Mouse (Mus musculus): ENCODE measurements at regions not wholly inside any gene's neighbourhood (a gene's known extent, or its start where the extent isn't known, plus 50 kb on each side); places are given as distances from the start of the nearest gene placed in this dataset.

- TF ChIP-seq CHD2 (IDR thresholded peaks at IDR 0.05; ENCODE audit: low read depth, low read length) (no peak), HCFC1 (IDR thresholded peaks at IDR 0.05; ENCODE audit: borderline replicate concordance, insufficient read depth, low read length) (no peak), ZC3H11A (IDR thresholded peaks at IDR 0.05; ENCODE audit: borderline replicate concordance, low read depth, low read length) (no peak), MAFK (IDR thresholded peaks at IDR 0.05; ENCODE audit: insufficient read depth, low read depth, low read length) (no peak), ZNF384 (IDR thresholded peaks at IDR 0.05; ENCODE audit: low read depth, low read length) (no peak)
- Histone ChIP-seq H3K9ac (ENCODE audit: insufficient read depth, low read depth, low read length, poor library complexity, severe bottlenecking) (no peak overlapping the region), H3K4me1 (ENCODE audit: control insufficient read depth in 2 of 2, insufficient read depth in 2 of 2, low read length in 2 of 2, poor library complexity in 1 of 2) (no peaks in the 10 kb centered on the region), H3K4me3 (ENCODE audit: insufficient read depth in 1 of 2, low read depth in 1 of 2, low read length in 2 of 2, poor library complexity in 1 of 2, severe bottlenecking in 1 of 2) (no peak overlapping the region), H3K27ac (ENCODE audit: insufficient read depth, low read depth, low read length, poor library complexity, severe bottlenecking) (no peak overlapping the region), H3K36me3 (ENCODE audit: control insufficient read depth, insufficient read depth, low read length, poor library complexity, severe bottlenecking) (no peaks in the 10 kb centered on the region), H3K9me3 (ENCODE audit: control insufficient read depth, insufficient read depth, low read depth, low read length) (no peaks in the 10 kb centered on the region)
- in situ Hi-C loops (cut with MboI; ENCODE audit: low sequenced_read_pairs in 2 of 2, unreplicated experiment in 2 of 2): no loop called here
- DNase-seq (ENCODE audit: low read depth, low spot score): no peak
Observed at GRCm38 (mm10) chr5:146655394-146655793, 70.4 kb upstream of the Gpr12 start.

- Histone ChIP-seq H3K9me3 (ENCODE audit: control insufficient read depth, insufficient read depth, low read depth, low read length) (no peaks in the 10 kb centered on the region), H3K36me3 (ENCODE audit: control insufficient read depth, insufficient read depth, low read length, poor library complexity, severe bottlenecking) (no peaks in the 10 kb centered on the region), H3K4me3 (ENCODE audit: insufficient read depth in 1 of 2, low read depth in 1 of 2, low read length in 2 of 2, poor library complexity in 1 of 2, severe bottlenecking in 1 of 2) (no peak overlapping the region), H3K9ac (ENCODE audit: insufficient read depth, low read depth, low read length, poor library complexity, severe bottlenecking) (no peak overlapping the region), H3K4me1 (ENCODE audit: control insufficient read depth in 2 of 2, insufficient read depth in 2 of 2, low read length in 2 of 2, poor library complexity in 1 of 2) (no peaks in the 10 kb centered on the region), H3K27ac (ENCODE audit: insufficient read depth, low read depth, low read length, poor library complexity, severe bottlenecking) (no peak overlapping the region)
- TF ChIP-seq ZNF384 (IDR thresholded peaks at IDR 0.05; ENCODE audit: low read depth, low read length): no peak
- no peak for TF ChIP-seq HCFC1 (IDR thresholded peaks at IDR 0.05; ENCODE audit: borderline replicate concordance, insufficient read depth, low read length)
- TF ChIP-seq ZC3H11A (IDR thresholded peaks at IDR 0.05; ENCODE audit: borderline replicate concordance, low read depth, low read length): no peak
- TF ChIP-seq MAFK (IDR thresholded peaks at IDR 0.05; ENCODE audit: insufficient read depth, low read depth, low read length): no peak
- TF ChIP-seq CHD2 (IDR thresholded peaks at IDR 0.05; ENCODE audit: low read depth, low read length): no peak
- in situ Hi-C loops (cut with MboI; ENCODE audit: low sequenced_read_pairs in 2 of 2, unreplicated experiment in 2 of 2): no loop called here
- no peak for DNase-seq (ENCODE audit: low read depth, low spot score)
Observed at GRCm38 (mm10) chr5:146653686-146654450, 68.8 kb upstream of the Gpr12 start.

GRCm38 (mm10) chr5:146652874-146653273 lies 67.8 kb upstream of the Gpr12 start:
- Histone ChIP-seq H3K9ac (ENCODE audit: insufficient read depth, low read depth, low read length, poor library complexity, severe bottlenecking) (no peak overlapping the region), H3K36me3 (ENCODE audit: control insufficient read depth, insufficient read depth, low read length, poor library complexity, severe bottlenecking) (no peaks in the 10 kb centered on the region), H3K27ac (ENCODE audit: insufficient read depth, low read depth, low read length, poor library complexity, severe bottlenecking) (no peak overlapping the region), H3K4me3 (ENCODE audit: insufficient read depth in 1 of 2, low read depth in 1 of 2, low read length in 2 of 2, poor library complexity in 1 of 2, severe bottlenecking in 1 of 2) (no peak overlapping the region), H3K9me3 (ENCODE audit: control insufficient read depth, insufficient read depth, low read depth, low read length) (no peaks in the 10 kb centered on the region), H3K4me1 (ENCODE audit: control insufficient read depth in 2 of 2, insufficient read depth in 2 of 2, low read length in 2 of 2, poor library complexity in 1 of 2) (no peaks in the 10 kb centered on the region)
- no peak for TF ChIP-seq CHD2 (IDR thresholded peaks at IDR 0.05; ENCODE audit: low read depth, low read length)
- TF ChIP-seq HCFC1 (IDR thresholded peaks at IDR 0.05; ENCODE audit: borderline replicate concordance, insufficient read depth, low read length): no peak
- no peak for TF ChIP-seq MAFK (IDR thresholded peaks at IDR 0.05; ENCODE audit: insufficient read depth, low read depth, low read length)
- TF ChIP-seq ZC3H11A (IDR thresholded peaks at IDR 0.05; ENCODE audit: borderline replicate concordance, low read depth, low read length): no peak
- no peak for TF ChIP-seq ZNF384 (IDR thresholded peaks at IDR 0.05; ENCODE audit: low read depth, low read length)
- in situ Hi-C loops (cut with MboI; ENCODE audit: low sequenced_read_pairs in 2 of 2, unreplicated experiment in 2 of 2): no loop called here
- no peak for DNase-seq (ENCODE audit: low read depth, low spot score)

- Histone ChIP-seq H3K9me3 (ENCODE audit: control insufficient read depth, insufficient read depth, low read depth, low read length) (no peaks in the 10 kb centered on the region), H3K36me3 (ENCODE audit: control insufficient read depth, insufficient read depth, low read length, poor library complexity, severe bottlenecking) (no peaks in the 10 kb centered on the region), H3K4me1 (ENCODE audit: control insufficient read depth in 2 of 2, insufficient read depth in 2 of 2, low read length in 2 of 2, poor library complexity in 1 of 2) (no peaks in the 10 kb centered on the region), H3K9ac (ENCODE audit: insufficient read depth, low read depth, low read length, poor library complexity, severe bottlenecking) (no peak overlapping the region), H3K4me3 (ENCODE audit: insufficient read depth in 1 of 2, low read depth in 1 of 2, low read length in 2 of 2, poor library complexity in 1 of 2, severe bottlenecking in 1 of 2) (no peak overlapping the region), H3K27ac (ENCODE audit: insufficient read depth, low read depth, low read length, poor library complexity, severe bottlenecking) (no peak overlapping the region)
- DNase-seq (ENCODE audit: low read depth, low spot score): no peak
- in situ Hi-C loops (cut with MboI; ENCODE audit: low sequenced_read_pairs in 2 of 2, unreplicated experiment in 2 of 2): no loop called here
- no peak for TF ChIP-seq HCFC1 (IDR thresholded peaks at IDR 0.05; ENCODE audit: borderline replicate concordance, insufficient read depth, low read length)
- no peak for TF ChIP-seq CHD2 (IDR thresholded peaks at IDR 0.05; ENCODE audit: low read depth, low read length)
- no peak for TF ChIP-seq ZNF384 (IDR thresholded peaks at IDR 0.05; ENCODE audit: low read depth, low read length)
- TF ChIP-seq MAFK (IDR thresholded peaks at IDR 0.05; ENCODE audit: insufficient read depth, low read depth, low read length): no peak
- no peak for TF ChIP-seq ZC3H11A (IDR thresholded peaks at IDR 0.05; ENCODE audit: borderline replicate concordance, low read depth, low read length)
Observed at GRCm38 (mm10) chr5:146648519-146649060, 63.6 kb upstream of the Gpr12 start.

Measured in ES-E14 (cell line).